Mouse (Mus musculus) embryonic facial prominence, embryonic 13.5 days (tissue): Measurements from ENCODE around the gene Ppp1r26. TPM values are rescaled to one million over a fixed set of nuclear protein-coding genes. Genes with fewer than 3 reads are reported as not detected.

Experiments
- ATAC-seq: fragments of 200-750 bp; cut with Nextera tagmentation; 2 replicates; pipeline ENCODE4 v1.8.0; 2017; ENCODE audit warnings: low read depth; ENCODE audit not compliant: insufficient number of reproducible peaks, insufficient read depth, low FRiP score, low TSS enrichment
- H3K27ac ChIP-seq: fragments of 300-500 bp; sonication (generic); 2 replicates; pipeline ENCODE4 v1.5.1; 2015; ENCODE audit warnings: moderate library complexity, mild to moderate bottlenecking, inconsistent platforms
- H3K27me3 ChIP-seq: fragments of 300-500 bp; sonication (generic); 2 replicates; pipeline ENCODE4 v1.6.1; 2015; ENCODE audit warnings: mild to moderate bottlenecking, inconsistent platforms
- H3K36me3 ChIP-seq: fragments of 300-500 bp; sonication (generic); 2 replicates; pipeline ENCODE4 v1.6.1; 2015; ENCODE audit warnings: mild to moderate bottlenecking, inconsistent platforms
- H3K4me1 ChIP-seq: fragments of 300-500 bp; sonication (generic); 2 replicates; pipeline ENCODE4 v1.6.1; 2015; ENCODE audit warnings: inconsistent platforms
- H3K4me2 ChIP-seq: fragments of 300-500 bp; sonication (generic); 2 replicates; pipeline ENCODE4 v1.6.1; 2015; ENCODE audit warnings: moderate library complexity, mild to moderate bottlenecking, inconsistent platforms
- H3K4me3 ChIP-seq: fragments of 300-500 bp; sonication (generic); 2 replicates; pipeline ENCODE4 v1.5.1; 2015; ENCODE audit warnings: mild to moderate bottlenecking, inconsistent platforms
- H3K9ac ChIP-seq: fragments of 300-500 bp; sonication (generic); 2 replicates; pipeline ENCODE4 v1.6.1; 2015; ENCODE audit warnings: mild to moderate bottlenecking, inconsistent platforms
- H3K9me3 ChIP-seq: fragments of 300-500 bp; sonication (generic); 2 replicates; pipeline ENCODE4 v1.6.1; 2016; ENCODE audit warnings: inconsistent platforms
- WGBS: fragments of 180-500 bp; shearing (Covaris S2); methylation state at CpG from one replicate; pipeline ENCODE4 v1.1.7; 2015; ENCODE audit warnings: mixed read lengths; 5-methylcytosine and 5-hydroxymethylcytosine counted together
- polyA plus RNA-seq: library from polyadenylated mRNA; unstranded; fragments of >200 nt; fragmentation: Nextera tagmentation; extraction: Ambion mirVana; gene quantifications from 2 replicates; pipeline ENCODE4 v1.2.1, GENCODE M21; 2015

Gene Ppp1r26
- polyA plus RNA-seq, 1 experiment from 2014 or later: 7.5 TPM

DNA sequence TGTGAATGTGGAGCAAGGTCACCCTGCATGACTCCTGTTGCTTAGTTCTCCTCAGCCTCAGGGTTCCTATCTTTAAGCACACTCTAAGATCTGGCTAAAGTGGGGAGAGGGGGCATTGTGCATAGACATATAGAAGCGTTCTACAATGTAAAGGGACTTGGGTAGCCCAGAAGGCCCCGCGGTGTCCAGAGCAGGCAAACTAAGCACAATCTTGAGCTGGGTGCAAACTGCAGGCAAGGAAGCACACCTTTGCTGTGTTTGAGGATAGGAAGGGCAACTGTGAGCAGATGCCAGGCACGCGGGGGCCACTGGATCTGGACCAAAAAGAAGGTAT, 452 bp upstream of the Ppp1r26 start:
- peak overlapping the region; percentile 91 for H3K4me2 ChIP-seq
- peak overlapping the region; percentile 87 for H3K9ac ChIP-seq
- H3K36me3 ChIP-seq: peaks cover 20% of the 10 kb centered on the region
- H3K4me1 ChIP-seq: peaks cover 21% of the 10 kb centered on the region
- WGBS: 9% methylated on average over 5 of the region's 5 CpGs
- H3K27ac ChIP-seq: peak overlapping the region; percentile 79
- ATAC-seq: no peak
- H3K4me3 ChIP-seq: peak overlapping the region; percentile 79
- peaks cover 8% of the 10 kb centered on the region; the same call in 1 of the 2 replicates for H3K27me3 ChIP-seq
- no peaks in the 10 kb centered on the region for H3K9me3 ChIP-seq

DNA sequence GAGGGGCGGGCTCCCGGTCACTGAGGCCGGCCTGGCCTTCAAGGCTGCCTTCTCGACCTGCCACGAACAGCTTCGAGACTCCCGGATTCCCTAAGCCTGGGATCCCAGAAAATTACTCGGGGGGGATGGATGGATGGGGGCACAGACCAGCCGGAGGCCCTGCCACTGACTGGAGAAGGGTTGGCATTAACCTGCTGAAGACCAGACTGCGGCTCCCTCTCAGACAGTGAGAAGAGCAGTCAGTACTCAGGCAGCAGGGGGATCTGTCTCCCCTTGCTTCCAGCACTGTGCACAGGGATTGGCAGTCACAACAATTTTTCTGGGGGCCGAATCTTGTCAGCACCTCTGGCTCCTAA, 693 bp downstream of the Ppp1r26 start:
- Histone ChIP-seq H3K9ac (peak overlapping the region; percentile 87), H3K4me2 (peak overlapping the region; percentile 91), H3K4me3 (peak overlapping the region; percentile 79), H3K9me3 (no peaks in the 10 kb centered on the region), H3K4me1 (peaks cover 21% of the 10 kb centered on the region), H3K27ac (peak overlapping the region; percentile 79), H3K36me3 (peaks cover 32% of the 10 kb centered on the region), H3K27me3 (peaks cover 8% of the 10 kb centered on the region; the same call in 1 of the 2 replicates)
- no peak for ATAC-seq
- 7% methylated on average over 11 of the region's 11 CpGs for WGBS

DNA sequence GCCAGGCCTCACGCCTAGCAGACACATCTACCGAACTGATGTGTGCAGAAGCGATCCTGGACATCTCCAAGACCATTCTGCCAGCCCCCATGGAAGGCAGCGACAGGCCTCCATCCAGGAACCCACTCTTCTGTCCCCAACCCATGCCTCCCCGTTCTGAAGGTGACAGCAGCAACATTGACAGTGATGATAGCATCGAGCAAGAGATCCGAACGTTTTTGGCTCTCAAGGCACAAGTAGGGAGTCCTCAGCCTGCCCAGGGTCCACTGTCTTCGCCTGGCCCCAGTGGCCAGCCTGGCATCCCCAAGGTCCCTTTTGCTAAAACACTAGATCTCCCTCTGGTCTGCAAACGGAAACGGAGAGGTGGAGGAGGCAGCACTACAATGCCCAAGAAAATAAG, 5.1 kb downstream of the Ppp1r26 start:
- ATAC-seq: no peak
- 92% methylated on average over 11 of the region's 11 CpGs for WGBS
- Histone ChIP-seq H3K9ac (no peak overlapping the region), H3K27me3 (no peaks in the 10 kb centered on the region), H3K9me3 (no peaks in the 10 kb centered on the region), H3K4me3 (no peak overlapping the region), H3K4me2 (no peak overlapping the region), H3K4me1 (peaks cover 12% of the 10 kb centered on the region), H3K27ac (no peak overlapping the region), H3K36me3 (peaks cover 55% of the 10 kb centered on the region)

GRCm38 (mm10) chr2:28453539-28453938, 6.9 kb downstream of the Ppp1r26 start:
- no peak overlapping the region for H3K9ac ChIP-seq
- H3K4me3 ChIP-seq: no peak overlapping the region
- no peak overlapping the region for H3K4me2 ChIP-seq
- H3K4me1 ChIP-seq: no peaks in the 10 kb centered on the region
- no peak overlapping the region for H3K27ac ChIP-seq
- ATAC-seq: no peak
- no peaks in the 10 kb centered on the region for H3K9me3 ChIP-seq
- 88% methylated on average over 6 of the region's 6 CpGs for WGBS
- H3K27me3 ChIP-seq: no peaks in the 10 kb centered on the region
- H3K36me3 ChIP-seq: peaks cover 55% of the 10 kb centered on the region

DNA sequence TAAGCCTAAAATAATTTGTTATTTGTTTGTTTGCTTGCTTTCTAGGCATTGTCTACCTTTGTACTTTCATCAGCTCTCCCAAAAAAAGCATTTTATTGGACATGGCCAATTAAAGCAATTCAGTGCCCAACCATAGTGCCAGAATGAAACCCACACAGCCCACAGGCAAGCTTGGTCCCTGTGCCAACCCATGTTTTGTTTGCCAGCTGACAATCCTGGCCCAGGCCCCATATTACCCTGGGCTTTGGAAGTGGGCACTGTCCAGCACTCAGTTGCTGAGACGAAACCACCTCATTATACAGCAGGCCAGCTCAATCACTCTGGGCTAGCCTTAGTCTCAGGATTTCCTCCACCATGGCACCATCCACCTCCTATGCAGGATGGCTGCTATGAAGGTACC, 10.0 kb downstream of the Ppp1r26 start:
- Histone ChIP-seq H3K9me3 (no peaks in the 10 kb centered on the region), H3K4me1 (no peaks in the 10 kb centered on the region), H3K4me2 (no peak overlapping the region), H3K27ac (no peak overlapping the region), H3K36me3 (peaks cover 30% of the 10 kb centered on the region), H3K27me3 (no peaks in the 10 kb centered on the region), H3K9ac (no peak overlapping the region), H3K4me3 (no peak overlapping the region)
- WGBS: 72% methylated on average over 1 of the region's 1 CpGs
- no peak for ATAC-seq

DNA sequence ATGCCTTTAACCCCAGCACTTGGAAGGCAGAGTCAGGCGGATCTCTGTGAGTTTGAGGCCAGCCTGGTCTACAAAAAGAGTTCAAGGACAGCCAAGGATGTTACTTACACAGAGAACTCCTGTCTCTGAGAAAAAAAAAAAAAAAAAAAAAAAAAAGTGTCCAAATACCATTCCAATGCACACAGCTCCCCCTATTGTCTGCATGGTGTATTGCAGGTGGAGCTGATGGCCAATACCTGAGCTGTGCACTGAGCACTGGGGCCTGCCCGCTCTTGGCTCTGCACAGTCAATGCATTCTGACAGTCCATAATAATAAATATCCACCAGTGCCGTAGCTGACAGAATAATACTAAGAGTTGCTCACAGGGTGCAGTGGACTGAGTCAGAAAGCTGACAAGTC, 17.3 kb downstream of the Ppp1r26 start:
- Histone ChIP-seq H3K4me1 (peaks cover 14% of the 10 kb centered on the region), H3K4me3 (no peak overlapping the region), H3K27me3 (peaks cover 15% of the 10 kb centered on the region), H3K27ac (no peak overlapping the region), H3K9ac (no peak overlapping the region), H3K9me3 (no peaks in the 10 kb centered on the region), H3K36me3 (peaks cover under 1% of the 10 kb centered on the region; the same call in 1 of the 2 replicates), H3K4me2 (no peak overlapping the region)
- no peak for ATAC-seq
- 36% methylated on average over 3 of the region's 3 CpGs for WGBS

DNA sequence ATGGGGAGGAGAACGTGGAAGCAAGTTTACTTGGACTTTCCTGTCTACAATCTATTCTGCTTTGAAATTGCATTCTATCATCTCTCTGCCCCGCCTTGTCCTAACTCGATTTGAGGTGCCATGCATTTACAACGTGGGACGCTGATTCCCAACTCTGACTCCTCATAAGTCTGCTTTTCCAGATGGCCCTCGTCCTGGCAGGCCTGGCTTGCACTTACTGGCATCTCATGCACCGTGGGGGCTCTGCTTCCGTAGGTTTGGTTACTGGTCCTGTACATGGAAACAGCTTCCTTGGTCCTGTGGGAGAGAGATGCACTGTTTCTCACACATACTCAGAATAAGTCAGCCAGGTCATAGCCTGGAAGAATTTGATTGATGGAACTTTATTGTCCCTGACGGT, 18.3 kb downstream of the Ppp1r26 start:
- Histone ChIP-seq H3K27ac (no peak overlapping the region), H3K4me3 (no peak overlapping the region), H3K27me3 (peaks cover 15% of the 10 kb centered on the region), H3K4me2 (no peak overlapping the region), H3K4me1 (peaks cover 17% of the 10 kb centered on the region), H3K36me3 (peaks cover 11% of the 10 kb centered on the region), H3K9me3 (no peaks in the 10 kb centered on the region), H3K9ac (no peak overlapping the region)
- no peak for ATAC-seq
- 81% methylated on average over 9 of the region's 9 CpGs for WGBS

DNA sequence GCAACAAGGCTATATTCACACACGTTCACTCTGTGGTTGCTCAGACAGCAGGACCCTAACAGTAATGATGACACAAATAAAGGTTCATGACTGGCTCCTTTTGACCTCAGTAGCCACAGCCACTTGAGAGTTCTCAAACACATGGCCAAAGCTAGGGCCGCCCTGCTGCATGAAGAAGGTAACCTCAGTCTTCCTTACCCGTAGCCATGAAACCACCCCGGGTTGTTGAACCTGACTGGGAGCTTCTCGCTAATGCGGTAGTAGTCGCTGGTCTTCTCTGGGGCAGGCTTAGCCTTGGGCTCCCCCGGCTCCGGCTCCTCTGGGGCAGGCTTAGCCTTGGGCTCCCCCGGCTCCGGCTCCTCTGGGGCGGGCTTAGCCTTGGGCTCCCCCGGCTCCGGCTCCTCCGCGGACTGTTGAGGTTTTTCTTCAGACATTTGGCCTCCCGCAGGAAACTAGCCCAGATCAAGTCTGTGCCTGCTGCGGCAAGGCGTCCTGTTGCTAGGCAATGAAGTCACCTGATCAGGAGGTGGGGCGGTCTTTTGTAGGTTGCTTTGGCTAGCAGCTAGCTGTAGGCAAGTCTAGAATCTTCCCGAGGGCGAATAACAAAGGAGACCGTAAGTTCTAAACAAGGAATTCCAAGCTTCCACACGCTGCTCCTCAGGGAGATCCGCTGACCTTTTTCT, 19.4 kb downstream of the Ppp1r26 start, which contains the start of gene 1700007K13Rik:
1700007K13Rik (minus strand) TSS at position 497 of the 683 bp plus-strand sequence.
- peaks cover 17% of the 10 kb centered on the region for H3K4me1 ChIP-seq
- peak within 1 kb of the TSS; percentile 36 for H3K4me3 ChIP-seq
- peaks cover 15% of the 10 kb centered on the region for H3K27me3 ChIP-seq
- peaks cover 21% of the 10 kb centered on the region for H3K36me3 ChIP-seq
- H3K4me2 ChIP-seq: peak within 1 kb of the TSS; percentile 70
- ATAC-seq: no peak
- no peaks in the 10 kb centered on the region for H3K9me3 ChIP-seq
- H3K27ac ChIP-seq: no peak within 1 kb of the TSS
- 5% methylated on average over 25 of the region's 25 CpGs for WGBS
- H3K9ac ChIP-seq: peak within 1 kb of the TSS; percentile 67

DNA sequence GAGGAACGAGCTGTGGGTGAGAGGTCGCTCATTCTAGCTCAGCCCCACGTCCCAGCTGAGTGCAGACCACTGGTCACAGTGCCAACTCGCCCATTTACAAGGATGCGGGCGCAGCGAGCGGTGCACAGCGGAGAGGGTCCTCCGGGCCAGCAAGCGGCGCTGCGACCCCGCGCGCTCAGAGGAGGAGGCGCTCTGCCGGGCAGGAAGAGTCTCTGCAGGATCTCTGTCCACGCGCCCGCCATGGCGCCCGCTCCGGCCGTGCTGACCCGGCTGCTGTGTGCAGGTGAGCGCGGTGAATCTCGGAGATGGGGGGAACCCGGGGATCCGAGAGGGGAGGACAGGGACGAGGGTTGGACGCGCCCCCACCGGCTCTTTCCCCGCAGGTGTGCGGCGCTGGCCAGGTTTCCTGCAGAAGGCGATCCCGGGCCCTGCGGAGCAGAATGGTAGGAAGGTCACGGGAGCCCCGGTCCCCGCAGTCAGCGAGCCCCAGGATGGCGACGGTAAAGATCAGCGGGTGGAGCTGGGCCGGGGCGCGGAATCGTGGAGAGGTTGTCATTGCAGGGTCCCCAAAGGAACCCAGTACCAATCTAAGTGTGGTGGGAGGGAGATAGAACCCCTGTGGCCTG, 21.4 kb downstream of the Ppp1r26 start, which contains the start of gene Mrps2:
Mrps2 (plus strand) TSS at position 207 of the 626 bp plus-strand sequence.
- peaks cover 17% of the 10 kb centered on the region for H3K4me1 ChIP-seq
- H3K9ac ChIP-seq: peak within 1 kb of the TSS; percentile 97
- H3K27ac ChIP-seq: 0 out of 2 replicates have a peak within 1 kb of the TSS, but pooled peaks have one; percentile 23
- peak; percentile 80 for ATAC-seq
- 0 out of 2 replicates have a peak, but pooled peaks cover 2% of the 10 kb centered on the region for H3K9me3 ChIP-seq
- H3K27me3 ChIP-seq: peaks cover 15% of the 10 kb centered on the region
- H3K36me3 ChIP-seq: peaks cover 41% of the 10 kb centered on the region
- peak within 1 kb of the TSS; percentile 95 for H3K4me3 ChIP-seq
- peak within 1 kb of the TSS; percentile 80 for H3K4me2 ChIP-seq
- WGBS: under 1% methylated on average over 51 of the region's 52 CpGs

DNA sequence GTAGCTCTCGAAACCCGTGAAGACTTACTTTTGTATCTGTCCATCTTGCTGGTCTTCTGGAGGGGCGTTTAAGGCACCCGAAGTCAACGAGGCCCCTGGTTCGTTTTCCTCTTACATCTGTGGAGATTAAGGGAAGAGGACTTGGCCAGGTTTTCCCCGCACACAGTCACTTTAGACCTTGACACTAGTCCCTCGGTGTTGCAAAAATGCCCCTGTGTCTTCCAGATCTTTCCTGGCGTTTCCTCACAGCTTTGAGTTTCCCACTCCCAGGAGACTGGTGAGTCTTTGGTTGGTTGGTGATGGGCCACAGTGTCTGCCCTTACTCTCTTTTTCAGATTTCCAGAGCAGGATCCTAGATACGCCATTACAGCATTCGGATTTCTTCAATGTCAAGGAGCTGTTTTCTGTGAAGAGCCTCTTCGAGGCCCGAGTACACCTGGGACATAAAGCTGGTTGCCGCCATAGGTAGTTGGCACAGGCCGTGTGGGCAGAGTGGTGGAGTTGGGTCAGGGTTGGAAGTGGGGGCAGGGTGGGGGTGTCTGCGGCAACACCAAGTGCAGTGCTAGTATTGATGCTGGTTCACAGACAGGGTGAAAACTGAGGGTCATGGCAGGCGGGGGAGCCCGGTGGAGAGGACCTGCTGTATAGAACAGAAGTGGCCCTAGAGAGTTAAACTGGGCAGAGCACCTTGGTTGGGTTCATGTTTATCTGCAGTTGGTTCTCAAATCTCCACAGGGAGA, 22.1 kb downstream of the Ppp1r26 start:
- peaks cover 43% of the 10 kb centered on the region for H3K36me3 ChIP-seq
- ATAC-seq: no peak
- peak overlapping the region; percentile 80 for H3K4me2 ChIP-seq
- H3K27ac ChIP-seq: no peak overlapping the region
- H3K4me3 ChIP-seq: peak overlapping the region; percentile 95
- peaks cover 15% of the 10 kb centered on the region for H3K27me3 ChIP-seq
- H3K9ac ChIP-seq: peak overlapping the region; percentile 97
- 54% methylated on average over 18 of the region's 18 CpGs for WGBS
- H3K4me1 ChIP-seq: peaks cover 17% of the 10 kb centered on the region
- H3K9me3 ChIP-seq: 0 out of 2 replicates have a peak, but pooled peaks cover 3% of the 10 kb centered on the region

DNA sequence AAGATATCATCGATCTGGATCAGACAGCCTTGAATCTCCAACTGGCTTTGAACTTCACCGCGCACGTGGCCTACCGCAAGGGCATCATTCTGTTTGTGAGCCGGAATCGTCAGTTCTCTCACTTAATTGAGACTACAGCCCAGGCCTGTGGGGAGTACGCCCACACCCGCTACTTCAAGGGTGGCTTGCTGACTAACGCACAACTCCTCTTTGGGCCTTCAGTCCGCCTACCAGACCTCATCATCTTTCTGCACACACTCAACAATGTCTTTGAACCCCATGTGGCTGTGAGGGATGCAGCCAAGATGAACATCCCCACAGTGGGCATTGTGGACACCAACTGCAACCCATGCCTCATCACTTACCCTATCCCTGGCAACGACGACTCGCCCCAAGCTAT, 22.9 kb downstream of the Ppp1r26 start:
- 97% methylated on average over 14 of the region's 14 CpGs for WGBS

More for the DNA sequence above, 22.9 kb downstream of the Ppp1r26 start:
- Histone ChIP-seq H3K9me3 (0 out of 2 replicates have a peak, but pooled peaks cover 3% of the 10 kb centered on the region), H3K36me3 (peaks cover 43% of the 10 kb centered on the region), H3K4me3 (no peak overlapping the region), H3K4me2 (no peak overlapping the region), H3K27ac (no peak overlapping the region), H3K9ac (no peak overlapping the region), H3K27me3 (peaks cover 11% of the 10 kb centered on the region), H3K4me1 (peaks cover 17% of the 10 kb centered on the region)
- ATAC-seq: no peak
